Mouse (Mus musculus): ENCODE data around the gene Pts.

- TF ChIP-seq CTCF (conservative IDR thresholded peaks at IDR 0.05; ENCODE audit: insufficient read depth, insufficient read length, low read depth, low read length) (no peak), POLR2A (IDR thresholded peaks at IDR 0.05; ENCODE audit: low read depth, low read length) (no peak)
Observed at GRCm38 (mm10) chr9:50493777-50494176, 34.7 kb downstream of the Pts start.

Measured in kidney, adult 2 months (tissue).